ENCODE assay signal across 19 mouse cellular contexts in genomic region chr6:54731726-54732125, GRCm38 (mm10).
"Had no signal": no experiment of that assay in that cellular context is flagged by ENCODE, and none has a peak within 500 bp of the region (broad histone marks: within the 10 kb centered on the region; RNA-seq: fewer than 3 reads in every experiment).

No protein-coding gene starts in this region.

- H3K27ac ChIP-seq: kidney, postnatal 0 days; left cerebral cortex, adult 2 months; liver, embryonic 12.5 days; liver, embryonic 15.5 days; neural tube, embryonic 12.5 days; neural tube, embryonic 15.5 days; stomach, postnatal 0 days had no signal

- DNase-seq: kidney, postnatal 36 days; layer of hippocampus, postnatal 36 days; lung, adult 18-20 months; lung, postnatal 14 days; lung, postnatal 4 days; midbrain, embryonic 14.5 days; retina, postnatal 1 day; right cerebral cortex, postnatal 25 days; thymus, adult 2 months; thymus, postnatal 14 days; thymus, postnatal 4 days had no signal

- ATAC-seq: liver, embryonic 12.5 days had no signal

- H3K4me3 ChIP-seq: left cerebral cortex, adult 2 months; liver, embryonic 12.5 days; liver, embryonic 15.5 days; neural tube, embryonic 12.5 days; neural tube, embryonic 15.5 days had no signal

- H3K4me1 ChIP-seq: liver, embryonic 12.5 days; neural tube, embryonic 12.5 days; neural tube, embryonic 15.5 days had no signal

- H3K4me2 ChIP-seq: liver, embryonic 12.5 days; liver, embryonic 15.5 days; midbrain, embryonic 11.5 days; neural tube, embryonic 12.5 days; neural tube, embryonic 15.5 days had no signal

- H3K9me3 ChIP-seq: liver, embryonic 12.5 days; liver, embryonic 15.5 days; neural tube, embryonic 12.5 days; neural tube, embryonic 15.5 days had no signal

- H3K9ac ChIP-seq: liver, embryonic 12.5 days; liver, embryonic 15.5 days; neural tube, embryonic 12.5 days; neural tube, embryonic 15.5 days had no signal

- H3K27me3 ChIP-seq: liver, embryonic 15.5 days; neural tube, embryonic 12.5 days; neural tube, embryonic 15.5 days had no signal

- H3K36me3 ChIP-seq: liver, embryonic 12.5 days; liver, embryonic 15.5 days; neural tube, embryonic 12.5 days; neural tube, embryonic 15.5 days had no signal
